Mouse (Mus musculus) cerebellum, adult 2 months (tissue): ENCODE measurements around the gene Ext2.

Experiments
- CTCF ChIP-seq: fragments of 200-500 bp; IDR thresholded peaks from 2 replicates; pipeline ENCODE4 v1.5.1; 2011; ENCODE audit warnings: low read depth, mild to moderate bottlenecking, control low read depth, low read length, moderate library complexity, borderline replicate concordance; ENCODE audit not compliant: insufficient read depth
- POLR2A ChIP-seq: fragments of 200-500 bp; IDR thresholded peaks from 2 replicates; pipeline ENCODE4 v1.6.1; 2011; ENCODE audit warnings: low read length, control low read depth, borderline replicate concordance; ENCODE audit not compliant: insufficient read depth

- no peak for TF ChIP-seq POLR2A
- TF ChIP-seq CTCF, result no peak
Observed at GRCm38 (mm10) chr2:93775431-93775830, 46.9 kb downstream of the Ext2 start.
